Mouse (Mus musculus) gonadal fat pad, adult 2 months (tissue): ENCODE data around the gene Ckap2. TPM values are rescaled to one million over a fixed set of nuclear protein-coding genes. Genes with fewer than 3 reads are reported as not detected.
"Not testable (repeated sequence)": the region's sequence is repeated elsewhere in the genome, so short reads cannot be mapped to it uniquely, and the experiment has no call there.

Source experiments
- DNase-seq: peaks from one replicate; pipeline ENCODE4 v3.0.0-alpha.2; 2012; ENCODE audit warnings: low read depth
- polyA plus RNA-seq: library from polyadenylated mRNA; depleted of rRNA; stranded (reverse); fragments of >200 nt; gene quantifications from 2 replicates; pipeline ENCODE4 v1.2.3, GENCODE M21; 2012; rRNA removed

The Ckap2 gene
- polyA plus RNA-seq, 1 experiment, result 1.00 TPM

DNA sequence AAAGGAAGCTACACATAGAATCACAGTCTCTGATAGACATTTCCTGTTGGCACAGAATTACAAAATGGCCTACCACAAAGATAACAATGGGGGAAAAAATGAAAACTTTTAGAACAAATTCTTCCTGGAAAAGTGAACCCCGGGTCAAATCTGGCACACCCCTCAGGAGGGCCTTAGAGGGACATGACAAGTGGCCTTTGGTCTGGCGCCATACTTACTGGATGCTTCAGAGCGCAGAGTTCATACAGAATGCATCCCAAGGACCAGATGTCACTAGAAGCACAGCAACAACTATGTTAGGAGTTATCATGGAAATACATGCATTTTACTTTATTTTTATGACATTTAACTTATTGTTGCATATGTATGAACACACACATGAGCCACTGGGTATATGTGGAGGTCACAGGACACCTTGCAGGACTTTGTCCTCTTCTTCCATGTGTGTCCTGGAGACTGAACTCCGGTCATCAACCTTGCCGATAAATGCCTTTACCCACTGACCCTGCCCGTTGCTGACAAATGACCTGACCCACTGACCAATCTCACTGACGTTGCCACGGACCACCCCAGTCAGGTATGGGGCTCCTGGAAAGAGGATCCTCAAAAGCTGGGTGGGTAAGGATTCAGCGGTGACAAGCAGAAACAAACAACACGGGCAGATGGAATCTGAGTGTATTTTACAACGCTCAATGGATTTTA lies 35.8 kb downstream of the Ckap2 start:
- no peak for DNase-seq

DNA sequence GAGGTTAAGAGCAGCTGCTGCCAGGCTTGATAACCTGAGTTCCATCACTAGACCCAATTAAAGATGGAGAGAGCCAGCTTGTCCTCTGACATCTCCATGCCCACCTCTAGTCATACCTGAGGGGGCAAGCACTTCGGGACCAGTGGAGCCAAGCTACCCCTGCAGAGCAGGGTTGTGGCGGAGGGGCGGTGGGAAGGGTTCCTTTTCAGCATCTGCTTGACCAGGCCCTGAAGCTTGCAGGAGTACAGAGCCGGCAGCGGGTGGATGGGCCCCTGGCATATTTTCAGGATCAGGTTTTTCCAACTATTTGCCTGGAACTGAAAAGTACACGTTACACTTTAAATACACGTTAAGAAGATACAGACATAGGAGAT lies 37.3 kb downstream of the Ckap2 start:
- DNase-seq, result no peak

DNA sequence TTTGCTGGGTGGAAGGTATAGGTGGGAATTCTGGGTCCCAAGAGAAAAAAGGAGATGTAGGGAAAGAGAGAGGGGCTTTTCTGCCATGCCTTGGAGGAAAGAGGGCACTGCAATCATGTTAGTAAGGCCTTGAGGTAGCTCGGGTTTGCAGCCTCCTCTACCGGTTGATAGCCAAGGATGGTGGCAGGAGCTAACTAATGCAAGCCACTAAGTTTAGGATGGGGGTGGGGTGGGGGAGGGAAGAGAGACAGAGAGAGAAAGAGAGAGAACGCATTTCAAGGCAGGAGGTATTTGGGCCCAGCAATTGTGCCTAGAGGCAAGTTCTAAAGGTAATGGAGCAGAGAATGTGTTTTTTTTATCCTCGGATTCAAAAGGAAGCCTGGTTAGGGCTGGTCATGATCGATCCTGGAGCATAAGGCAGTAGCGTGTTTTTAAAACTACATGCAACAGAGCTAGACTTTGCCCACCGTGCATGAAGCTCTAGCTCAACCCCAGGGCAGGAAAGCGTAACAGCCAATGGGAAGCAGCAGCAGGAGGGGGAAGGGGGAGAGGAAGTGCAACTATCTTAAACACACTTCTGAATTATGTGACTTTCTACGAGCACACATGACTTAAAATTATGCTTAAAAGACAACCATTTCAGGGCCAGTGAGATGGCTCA lies 37.8 kb downstream of the Ckap2 start:
- DNase-seq, result no peak

DNA sequence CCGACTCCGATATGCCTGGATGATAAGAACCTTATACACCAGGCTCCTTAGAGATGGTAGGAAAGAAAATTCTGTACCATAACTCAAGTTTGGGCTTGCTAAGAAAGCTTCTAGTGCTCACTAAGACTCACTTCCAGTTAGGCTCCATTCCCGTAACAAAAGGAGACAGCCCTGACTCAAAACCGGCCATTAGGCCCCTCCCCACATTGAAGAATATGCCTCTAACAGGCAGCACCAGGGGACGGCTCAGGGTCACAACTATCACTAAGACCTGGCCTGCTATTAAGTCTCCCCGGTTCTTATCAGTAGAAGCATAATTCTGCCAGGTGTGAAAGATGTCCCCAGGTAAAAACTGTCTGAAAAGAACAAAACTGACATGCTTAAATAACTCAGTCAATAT lies 39.8 kb downstream of the Ckap2 start:
- DNase-seq, result no peak

DNA sequence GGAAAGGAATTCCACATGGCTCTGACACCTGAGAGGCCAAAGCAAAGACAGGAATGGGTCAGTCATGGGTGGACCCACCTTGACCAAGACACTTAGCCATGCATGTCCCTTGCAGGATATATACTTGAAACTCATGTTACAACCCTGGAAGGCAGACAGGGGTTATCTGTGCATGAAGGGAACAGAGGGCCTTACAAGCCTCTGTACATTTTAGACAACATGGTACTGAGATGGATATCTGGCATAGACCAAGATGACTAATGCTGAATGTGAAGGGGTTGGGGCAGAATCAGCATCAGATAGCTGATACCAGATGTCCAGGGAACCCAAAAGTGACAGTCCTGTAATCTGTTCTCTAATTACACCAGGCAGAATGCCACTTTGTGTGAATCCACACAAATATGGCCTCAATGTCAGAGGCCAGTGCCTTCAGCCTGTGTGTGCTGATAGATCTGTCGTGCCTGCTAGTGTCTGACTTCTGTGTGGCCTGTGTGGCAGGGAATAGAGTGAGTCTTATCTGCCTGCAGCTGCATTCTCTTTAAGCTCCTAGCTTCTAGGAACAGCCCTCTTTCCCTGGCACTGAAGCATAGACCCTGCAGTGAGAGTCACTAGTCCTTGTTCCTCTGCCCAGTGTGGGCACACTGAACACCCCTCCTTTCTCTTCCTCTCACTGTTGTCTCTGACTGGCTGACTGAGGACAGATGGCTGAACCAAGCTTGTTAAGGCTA lies 41.7 kb downstream of the Ckap2 start:
- DNase-seq, result no peak

DNA sequence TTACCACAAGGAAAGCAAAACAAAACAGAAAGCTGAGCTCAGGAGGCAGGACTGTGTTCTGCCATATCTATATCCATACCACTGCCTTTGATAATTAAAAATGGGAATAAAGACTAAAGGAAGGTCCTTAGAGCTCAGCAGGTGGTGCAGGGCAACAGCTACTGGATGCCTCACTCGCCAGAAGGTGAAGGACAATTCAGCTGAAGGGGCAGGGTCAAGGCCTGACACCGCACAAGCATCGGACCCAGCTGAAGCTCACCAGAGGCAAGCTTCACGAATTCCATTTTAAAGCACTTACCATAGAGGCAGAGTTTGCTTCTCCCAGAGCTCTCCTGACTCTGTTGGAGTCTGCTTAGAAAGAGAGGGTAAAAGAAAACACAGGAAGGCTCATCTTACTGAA lies 43.0 kb downstream of the Ckap2 start:
- DNase-seq, result no peak

DNA sequence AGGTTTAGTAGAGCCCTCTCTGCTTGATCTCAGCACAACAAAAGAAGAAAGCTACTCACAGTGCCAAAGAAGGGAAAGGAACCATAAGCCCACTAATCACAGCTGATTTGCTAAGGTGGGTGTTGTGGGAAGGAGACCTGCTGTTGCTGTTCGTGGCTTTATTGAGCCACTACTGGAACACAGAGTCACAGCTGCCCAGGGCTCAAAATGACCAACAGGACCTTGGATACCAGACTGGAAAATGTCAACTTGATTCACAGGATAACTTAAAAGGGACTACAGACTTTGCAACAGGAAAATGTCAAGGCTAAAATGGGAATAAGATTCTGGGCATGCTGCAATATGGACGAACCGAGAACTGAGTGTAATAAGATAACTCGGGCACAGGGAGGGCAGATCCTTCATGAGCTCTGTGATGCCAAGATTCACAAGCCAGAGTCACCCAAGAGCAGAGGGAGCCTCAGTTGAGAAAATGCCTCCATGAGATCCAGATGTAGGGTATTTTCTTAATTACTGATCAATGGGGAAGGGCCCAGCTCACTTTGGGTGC lies 43.7 kb downstream of the Ckap2 start:
- DNase-seq, result no peak

DNA sequence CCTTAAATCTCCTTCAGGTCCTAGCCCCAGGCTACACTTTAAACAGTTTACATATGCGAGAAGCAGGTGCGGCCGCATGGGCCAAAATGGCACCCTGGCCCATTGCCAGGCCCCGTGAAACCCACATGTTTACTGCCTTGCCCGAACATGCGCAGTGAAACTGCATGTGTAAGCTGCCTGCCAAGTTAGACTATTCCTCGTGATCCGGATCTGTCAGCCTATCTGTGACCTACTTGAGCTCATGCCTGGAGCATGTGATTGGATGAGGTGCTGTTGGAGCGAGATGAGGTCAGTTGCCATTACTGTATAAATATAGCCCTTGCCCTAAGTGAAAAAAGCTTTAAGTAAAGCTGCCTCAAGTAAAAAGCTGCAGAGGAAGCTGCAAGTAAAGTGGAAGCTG lies 49.2 kb downstream of the Ckap2 start:
- DNase-seq, result not testable (repeated sequence)

DNA sequence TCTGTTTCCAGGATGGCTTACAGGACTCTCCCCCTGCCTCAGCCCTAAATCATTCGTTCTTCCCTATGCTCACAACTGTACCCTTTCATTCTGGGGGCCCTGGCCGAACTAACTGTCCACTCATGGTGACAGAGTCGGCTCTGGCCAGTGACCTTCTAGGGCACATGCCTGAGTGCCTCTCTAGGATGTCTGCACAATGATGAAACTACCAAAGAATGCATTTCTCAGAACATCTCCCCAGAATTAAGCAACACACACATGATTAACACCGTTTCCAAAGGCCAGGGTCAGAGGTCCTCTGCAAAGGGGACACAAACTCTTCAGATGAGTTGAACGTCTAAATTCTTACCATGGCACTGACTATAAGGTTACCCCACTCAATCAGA lies 50.9 kb downstream of the Ckap2 start:
- no peak for DNase-seq

DNA sequence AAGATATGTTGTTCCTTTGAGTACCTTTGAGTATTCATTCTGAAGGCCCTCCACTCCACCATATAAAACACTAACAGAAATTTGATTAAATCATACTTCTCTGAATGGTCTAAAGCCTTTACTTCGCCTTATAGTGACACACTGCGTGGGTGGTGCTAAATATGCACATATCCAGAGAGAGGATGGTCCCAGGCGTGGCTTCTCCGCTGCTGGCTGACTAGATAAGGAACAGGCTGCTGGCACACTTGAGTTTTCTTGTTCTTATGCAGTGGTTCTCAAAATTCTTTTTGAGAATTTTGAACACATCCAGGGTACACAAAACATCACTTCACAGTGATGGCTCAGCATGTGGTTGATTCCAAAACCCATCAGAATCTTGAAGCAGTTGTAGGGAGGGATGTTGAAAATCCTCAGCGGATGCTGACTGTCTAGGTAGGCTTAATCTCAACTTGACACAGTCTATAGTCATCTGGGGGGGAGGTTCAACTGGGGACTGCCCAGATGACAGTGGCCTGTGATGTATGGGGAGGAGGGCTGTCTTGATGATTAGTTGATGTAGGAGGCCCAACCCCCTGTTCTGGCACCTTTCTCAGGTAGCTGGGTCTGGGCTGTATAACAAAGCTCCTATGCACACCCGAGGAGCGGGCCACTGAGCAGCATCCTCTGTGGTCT lies 51.4 kb downstream of the Ckap2 start:
- DNase-seq, result no peak

DNA sequence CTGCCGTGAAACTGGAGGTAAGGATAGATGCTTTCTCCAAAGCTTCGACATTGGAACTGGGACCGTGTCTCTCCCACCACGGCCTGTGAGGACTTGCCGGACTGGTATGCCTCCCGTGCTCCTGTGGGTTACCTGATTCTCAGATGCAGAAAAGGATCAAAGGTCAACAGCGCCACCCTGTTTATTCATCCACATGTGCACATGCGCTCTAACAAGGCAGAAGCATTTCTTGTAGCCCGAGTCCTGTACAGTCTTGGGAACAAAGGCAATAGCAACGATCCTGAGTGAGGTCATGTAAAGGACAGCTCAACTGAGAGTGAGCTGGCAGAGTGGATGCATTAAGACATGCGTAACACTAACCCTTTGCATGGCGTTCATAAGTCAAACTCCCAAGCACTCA lies 53.6 kb downstream of the Ckap2 start:
- DNase-seq, result no peak

DNA sequence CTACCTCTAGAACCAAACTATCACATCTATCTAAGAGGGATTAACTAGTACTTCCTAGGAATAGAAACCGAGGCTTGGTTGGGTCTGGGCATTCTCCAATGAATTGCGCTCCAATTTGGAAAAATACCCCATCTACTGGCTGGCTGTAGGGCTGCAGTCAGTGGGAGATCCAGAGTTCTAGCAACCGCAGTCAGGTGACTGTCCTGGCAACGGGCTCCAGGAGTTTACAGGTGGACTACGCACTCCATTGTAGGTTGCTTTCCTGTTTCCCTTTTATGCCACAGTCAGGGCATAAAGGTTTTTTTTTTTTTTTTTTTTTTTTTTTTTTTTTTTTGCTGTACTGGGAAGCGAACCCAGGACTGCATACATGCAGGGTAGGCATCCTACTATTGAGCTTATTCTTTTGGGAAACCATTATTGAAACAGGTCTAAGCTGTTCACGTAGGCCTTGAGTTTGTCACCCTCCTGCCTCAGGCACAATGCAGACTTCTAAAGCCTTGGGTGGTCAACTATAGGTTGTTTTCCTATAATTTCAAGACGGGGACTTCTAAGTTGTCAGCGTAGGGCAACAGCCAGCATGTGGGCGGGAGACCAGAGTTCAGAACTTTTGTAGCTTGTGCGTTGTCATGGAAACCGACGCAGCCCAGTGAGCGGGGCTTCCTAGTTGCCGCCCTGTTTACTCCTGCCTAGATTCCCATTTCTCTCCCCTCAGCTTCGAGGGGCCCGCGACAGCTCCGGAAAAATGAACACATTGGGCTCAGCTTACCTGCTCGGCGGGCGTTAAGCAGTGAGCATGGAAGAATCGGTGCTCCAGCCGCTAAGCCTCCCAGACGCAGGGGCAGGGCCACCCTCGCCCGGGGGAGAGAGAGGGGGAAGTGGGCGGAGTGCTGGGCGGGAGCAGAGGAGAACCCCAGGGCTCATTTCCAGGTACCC lies 61.1 kb downstream of the Ckap2 start, which contains the start of gene Nek5:
Gene Nek5 (minus strand): TSS at position 834 of the 933 bp plus-strand sequence.
- no peak for DNase-seq

Other genes starting within 250 kb of the Ckap2 start
- gene Defb35, start 247.5 kb downstream of the Ckap2 start, polyA plus RNA-seq, result not detected in 2 replicates
- 5.3 and 6.6 TPM in 2 replicates for gene Defb13, start 239.1 kb downstream of the Ckap2 start, polyA plus RNA-seq
- gene Fam90a1a, start 227.1 kb downstream of the Ckap2 start, polyA plus RNA-seq, result 0.14 and 0.20 TPM in 2 replicates
- gene Ccdc70, start 216.0 kb downstream of the Ckap2 start, polyA plus RNA-seq, result 0.23 TPM in 1 of 2 replicates, not detected in the other
- gene Atp7b, start 125.5 kb downstream of the Ckap2 start, polyA plus RNA-seq, result 0.09 and 0.18 TPM in 2 replicates
- gene Alg11, start 125.1 kb downstream of the Ckap2 start, polyA plus RNA-seq, result 6.8 and 8.6 TPM in 2 replicates
- 0.30 and 0.84 TPM in 2 replicates for gene Nek5, start 60.8 kb downstream of the Ckap2 start, polyA plus RNA-seq
- gene Nek3, start 19.4 kb downstream of the Ckap2 start, polyA plus RNA-seq, result 0.82 and 1.1 TPM in 2 replicates
- 9.2 and 10.3 TPM in 2 replicates for gene Vps36, start 7.0 kb upstream of the Ckap2 start, polyA plus RNA-seq
- 4.2 and 4.6 TPM in 2 replicates for gene Thsd1, start 41.5 kb upstream of the Ckap2 start, polyA plus RNA-seq
- gene Tpte, start 97.6 kb upstream of the Ckap2 start, polyA plus RNA-seq, result not detected in 2 replicates
- gene Slc25a15, start 212.8 kb upstream of the Ckap2 start, polyA plus RNA-seq, result 4.8 and 6.0 TPM in 2 replicates
- 4.7 and 5.0 TPM in 2 replicates for gene Mrps31, start 225.5 kb upstream of the Ckap2 start, polyA plus RNA-seq